ENCODE assay signal across 8 mouse cellular contexts in the genomic region with DNA sequence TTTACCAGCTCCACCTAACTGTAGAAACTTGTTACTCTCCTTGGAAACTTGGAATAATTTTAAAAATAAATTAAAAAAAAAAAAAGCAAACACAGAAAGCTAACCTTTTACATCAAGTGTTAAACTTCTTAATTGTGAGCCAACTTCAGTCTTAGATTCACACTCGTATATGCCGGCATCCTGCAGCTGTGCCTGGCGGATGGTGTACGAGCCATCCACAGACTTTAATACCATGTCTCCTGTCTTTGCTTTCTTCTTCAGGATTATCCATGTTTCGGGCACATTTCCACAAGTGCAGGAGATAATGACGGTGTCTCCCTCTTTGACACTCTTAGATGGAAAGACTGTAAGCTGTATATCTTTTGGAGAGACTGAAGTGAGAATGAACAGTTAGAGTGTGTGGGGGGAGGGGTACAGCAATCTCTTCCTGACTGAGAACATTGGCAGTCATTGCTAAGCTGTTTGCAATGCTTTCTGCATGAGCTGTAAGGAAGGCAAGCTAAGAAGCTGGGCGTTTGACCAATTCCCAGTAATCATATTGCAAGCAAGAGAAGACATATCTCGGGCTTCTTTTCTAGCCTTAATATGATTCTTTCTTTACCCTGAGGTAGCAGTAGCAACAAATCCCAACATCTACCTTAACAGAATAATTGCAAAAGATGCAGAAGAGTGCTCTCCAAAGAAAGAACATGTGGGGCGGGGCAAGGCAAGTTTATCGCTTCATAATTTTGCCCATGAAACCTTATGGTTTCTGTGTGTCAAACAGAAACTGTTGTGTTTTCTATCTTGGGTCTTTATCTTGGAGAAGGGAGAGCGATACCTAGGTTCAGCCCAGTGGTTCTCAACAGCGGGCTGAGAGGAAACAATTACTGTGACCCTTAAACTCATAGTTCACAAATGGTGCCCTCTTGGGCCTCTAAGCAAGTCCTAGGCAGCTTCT. TPM values are rescaled to one million over a fixed set of nuclear protein-coding genes. Genes with fewer than 3 reads are reported as not detected.
A peak's percentile ranks its signal among the peaks of the same experiment; 100 is the strongest.
DNase-seq lines count a peak whose midpoint lies in the region; ATAC-seq and TF ChIP-seq lines count a peak whose summit lies in the region.

No protein-coding gene starts in this region.

- no peak overlapping the region for H3K9ac ChIP-seq in heart, adult 2 months (ENCODE audit: low read depth, low read length)
- H3K9ac ChIP-seq in intestine, embryonic 16.5 days (ENCODE audit: low read depth, low read length), result no peak overlapping the region
- no peak overlapping the region for H3K9ac ChIP-seq in midbrain, embryonic 11.5 days (ENCODE audit: low read length)

- no peak for TF ChIP-seq EP300 in heart, adult 2 months (IDR thresholded peaks at IDR 0.05; ENCODE audit: insufficient read depth, low read depth, low read length)

- H3K27ac ChIP-seq in layer of hippocampus, adult 2 months, result peak overlapping the region; percentile 62; the same call in 1 of the 2 replicates
- peak overlapping the region; percentile 31; the same call in 1 of the 2 replicates for H3K27ac ChIP-seq in heart, adult 2 months
- H3K27ac ChIP-seq in intestine, embryonic 16.5 days (ENCODE audit: low read length), result peak overlapping the region; percentile 1; the same call in 1 of the 2 replicates
- H3K27ac ChIP-seq in midbrain, embryonic 11.5 days (ENCODE audit: low read depth, low read length), result no peak overlapping the region; the same call in 1 of the 2 replicates

- H3K79me2 ChIP-seq in heart, adult 2 months (replicated peaks; ENCODE audit: control insufficient read depth, insufficient read depth, low read length), result no peaks in the 10 kb centered on the region

- H3K4me1 ChIP-seq in heart, adult 2 months (ENCODE audit: control insufficient read depth, insufficient read depth, low read length), result peaks cover 4% of the 10 kb centered on the region
- peaks cover 8% of the 10 kb centered on the region for H3K4me1 ChIP-seq in intestine, embryonic 16.5 days (ENCODE audit: control insufficient read depth, insufficient read depth, low read length)
- H3K4me1 ChIP-seq in midbrain, embryonic 11.5 days (ENCODE audit: control insufficient read depth, insufficient read depth, low read length), result peaks cover 18% of the 10 kb centered on the region

- H3K9me3 ChIP-seq in intestine, embryonic 16.5 days (ENCODE audit: control insufficient read depth, low read length), result no peaks in the 10 kb centered on the region
- no peaks in the 10 kb centered on the region for H3K9me3 ChIP-seq in midbrain, embryonic 11.5 days (ENCODE audit: control insufficient read depth, low read length)

- no peak for TF ChIP-seq CTCF in layer of hippocampus, adult 2 months (conservative IDR thresholded peaks at IDR 0.05)
- no peak for TF ChIP-seq CTCF in heart, adult 2 months (IDR thresholded peaks at IDR 0.05)

- peak in 1 of 2 experiments; percentile 13 for DNase-seq in layer of hippocampus, adult 2 months (ENCODE audit: low spot score in 2 of 2)
- DNase-seq in layer of hippocampus, postnatal 36 days, result no peak
- DNase-seq in embryo, embryonic 11 days, result peak; percentile 54
- peak in 1 of 2 experiments; percentile 59 for DNase-seq in heart, adult 2 months
- peak; percentile 90 for DNase-seq in midbrain, embryonic 11.5 days (ENCODE audit: low spot score, missing footprints)
- no peak for DNase-seq in cerebellum, adult 8-10 months
- DNase-seq in spleen, postnatal 36 days (ENCODE audit: low spot score in 2 of 2), result no peak

- no peak for TF ChIP-seq POLR2A in heart, adult 2 months (IDR thresholded peaks at IDR 0.05; ENCODE audit: insufficient read depth, low read depth, low read length)

- peaks cover 5% of the 10 kb centered on the region; the same call in 1 of the 2 replicates for H3K36me3 ChIP-seq in heart, adult 2 months (ENCODE audit: control insufficient read depth, insufficient read depth, low read length)
- no peaks in the 10 kb centered on the region for H3K36me3 ChIP-seq in intestine, embryonic 16.5 days (ENCODE audit: control insufficient read depth, insufficient read depth, low read length)
- H3K36me3 ChIP-seq in midbrain, embryonic 11.5 days (ENCODE audit: control insufficient read depth, insufficient read depth, low read length), result no peaks in the 10 kb centered on the region; the same call in 1 of the 2 replicates

- WGBS in heart, adult 2 months, result 47% methylated on average over 12 of the region's 12 CpGs
- 61% methylated on average over 12 of the region's 12 CpGs for WGBS in intestine, embryonic 16.5 days
- WGBS in midbrain, embryonic 11.5 days, result 54% methylated on average over 12 of the region's 12 CpGs

- no peaks in the 10 kb centered on the region for H3K27me3 ChIP-seq in heart, adult 2 months (ENCODE audit: control insufficient read depth, insufficient read depth, low read length)
- no peaks in the 10 kb centered on the region for H3K27me3 ChIP-seq in intestine, embryonic 16.5 days (replicated peaks; ENCODE audit: control insufficient read depth, insufficient read depth, low read length)
- no peaks in the 10 kb centered on the region for H3K27me3 ChIP-seq in midbrain, embryonic 11.5 days (ENCODE audit: control insufficient read depth, insufficient read depth, low read length)

- no peak overlapping the region for H3K4me2 ChIP-seq in intestine, embryonic 16.5 days (ENCODE audit: low read depth, low read length)
- H3K4me2 ChIP-seq in midbrain, embryonic 11.5 days, result no peak overlapping the region

- peak; percentile 64; the same call in 1 of the 2 replicates for ATAC-seq in intestine, embryonic 16.5 days
- ATAC-seq in midbrain, embryonic 11.5 days (ENCODE audit: low FRiP score), result peak; percentile 43; the same call in 1 of the 2 replicates

- peak overlapping the region; percentile 24; the same call in 1 of the 2 replicates for H3K4me3 ChIP-seq in layer of hippocampus, adult 2 months
- no peak overlapping the region; the same call in 1 of the 2 replicates for H3K4me3 ChIP-seq in heart, adult 2 months
- no peak overlapping the region for H3K4me3 ChIP-seq in intestine, embryonic 16.5 days (ENCODE audit: low read length)
- no peak overlapping the region for H3K4me3 ChIP-seq in midbrain, embryonic 11.5 days (ENCODE audit: low read depth, low read length)

- intact Hi-C loops in heart, adult 2 months (cut with DNase I), result no loop called here

RNA-seq across cellular contexts. Expression of gene Vcam1, which starts 15.0 kb away (rescaled TPM):
- 10 to 100 TPM; 18.5 to 23.1 TPM for total RNA-seq in layer of hippocampus, adult 2 months (2021)
- total RNA-seq in layer of hippocampus, postnatal 36 days (2021), result 10 to 100 TPM; 20.7 to 24.3 TPM
- 10 to 100 TPM; 14.7 to 15.3 TPM for total RNA-seq in heart, adult 2 months (2021)
- polyA plus RNA-seq in heart, adult 2 months (2012; rRNA removed), result 5.8 and 9.6 TPM in 2 replicates
- polyA plus RNA-seq in intestine, embryonic 16.5 days (2015; fragmentation: Nextera tagmentation; extraction: Ambion mirVana), result 17.9 and 19.3 TPM in 2 replicates
- polyA plus RNA-seq in midbrain, embryonic 11.5 days (2014; fragmentation: Nextera tagmentation; extraction: Ambion mirVana), result 54.2 and 62.9 TPM in 2 replicates

Comparison
In these comparisons a context has a peak if more than half of its experiments do, and no peak if none do; other contexts are left out.
1. DNase-seq: peak in embryo, embryonic 11 days (single experiment) and midbrain, embryonic 11.5 days (single experiment); none in layer of hippocampus, postnatal 36 days (0 of 2), cerebellum, adult 8-10 months (single experiment) and spleen, postnatal 36 days (0 of 2).